Mouse (Mus musculus) telencephalon, adult 2 months (tissue): ENCODE results near the gene Klhl30.
A peak's percentile ranks its signal among the peaks of the same experiment; 100 is the strongest.

Experiments
- DNase-seq: peaks from one replicate; pipeline ENCODE4 v3.0.0-alpha.2; 2011; ENCODE audit warnings: low read depth, low spot score

The Klhl30 gene

DNA sequence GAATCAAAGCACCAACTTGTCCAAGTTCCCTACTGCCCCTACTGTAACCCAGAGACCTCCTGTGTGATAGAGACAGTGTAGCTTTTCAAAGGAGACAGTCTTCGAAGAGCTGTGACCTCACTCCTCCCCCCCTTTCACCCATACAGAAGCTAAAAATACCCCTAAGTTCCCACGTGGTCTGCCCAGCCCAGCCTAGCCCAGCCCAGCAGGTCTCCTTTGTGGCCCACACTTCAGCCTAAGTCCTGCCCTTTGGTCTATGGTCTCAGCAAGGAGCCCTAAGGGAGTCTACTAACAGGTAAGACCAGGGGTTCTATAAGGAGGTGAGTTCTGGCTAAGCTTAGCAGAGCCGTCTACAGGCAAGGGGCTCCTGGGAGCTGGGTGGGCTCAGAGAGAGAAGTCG, at the start of gene Klhl30:
Gene Klhl30, plus strand, starts transcription at position 176 of the 400 bp plus-strand sequence.
- no peak for DNase-seq

DNA sequence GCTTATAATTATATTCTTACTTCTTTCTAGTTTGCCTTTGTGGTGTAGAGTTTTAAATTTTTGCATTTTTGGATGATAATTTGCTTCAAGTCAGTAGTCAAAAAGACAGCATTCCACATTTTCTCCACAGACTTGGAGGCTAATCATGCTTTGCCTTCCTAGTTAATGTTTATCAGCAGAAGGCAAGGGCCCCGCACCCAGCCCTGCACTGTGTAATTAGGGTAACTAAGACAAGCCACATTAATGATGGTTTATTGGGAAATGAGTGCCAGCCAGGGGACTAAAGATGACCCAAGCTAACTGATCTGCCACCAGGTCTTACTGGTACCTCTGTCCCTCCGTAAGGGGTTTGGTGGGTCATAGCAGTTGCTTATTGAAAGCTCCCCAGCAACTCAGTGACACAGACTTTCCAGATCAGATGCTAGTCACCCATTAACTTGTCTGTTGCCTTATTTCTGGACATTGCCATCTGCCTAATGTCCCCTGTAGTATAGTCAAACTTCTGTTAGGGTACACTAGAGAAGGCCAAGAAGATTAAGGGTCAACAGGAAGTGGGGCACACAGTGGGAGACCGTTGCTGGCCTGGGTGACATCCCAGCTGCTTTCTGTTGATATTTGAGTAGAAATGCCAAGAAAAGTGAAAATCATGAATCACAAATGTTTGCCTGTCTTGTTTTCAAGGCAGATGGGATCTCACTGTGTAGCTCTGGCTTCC, 49.5 kb upstream of the Klhl30 start:
- no peak for DNase-seq

DNA sequence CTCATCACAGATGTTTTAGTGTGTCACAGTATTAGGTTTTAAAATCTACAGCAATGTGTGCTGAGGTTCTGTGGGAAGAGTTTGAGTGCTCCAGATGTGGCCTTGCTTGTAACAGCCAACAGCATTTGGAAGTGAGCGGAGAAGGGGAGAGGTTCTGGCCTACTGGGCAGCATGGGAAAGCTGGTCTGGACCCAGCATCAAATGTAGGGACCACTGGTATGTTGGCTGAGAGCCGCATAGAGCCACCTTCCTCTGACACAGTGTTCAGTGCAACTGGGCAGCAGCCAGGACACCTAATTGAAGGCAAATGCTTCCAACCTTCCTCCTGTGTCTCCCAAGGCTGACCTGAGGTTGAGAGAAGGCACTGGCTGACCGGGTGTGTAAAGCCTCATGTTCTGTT, 48.8 kb upstream of the Klhl30 start:
- DNase-seq = no peak

DNA sequence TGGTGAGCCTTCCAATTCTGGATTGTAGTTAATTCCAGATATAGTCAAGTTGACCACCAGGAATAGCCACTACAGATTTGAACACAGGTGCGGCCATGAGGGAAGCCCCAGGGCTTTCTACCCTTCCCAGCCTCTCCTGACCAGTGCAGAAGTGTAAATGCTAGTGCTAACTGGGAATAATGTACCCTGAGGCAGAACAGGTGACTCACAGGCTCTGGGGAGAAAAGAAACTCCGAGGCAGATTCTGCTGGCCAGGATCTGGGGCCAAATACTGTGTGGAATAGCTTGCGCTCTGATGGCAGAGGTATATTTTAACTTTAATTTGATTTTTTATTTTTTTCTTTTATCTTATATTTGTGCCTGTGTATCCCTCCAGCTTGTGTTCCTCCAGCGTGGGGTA, 46.2 kb upstream of the Klhl30 start:
- no peak for DNase-seq

DNA sequence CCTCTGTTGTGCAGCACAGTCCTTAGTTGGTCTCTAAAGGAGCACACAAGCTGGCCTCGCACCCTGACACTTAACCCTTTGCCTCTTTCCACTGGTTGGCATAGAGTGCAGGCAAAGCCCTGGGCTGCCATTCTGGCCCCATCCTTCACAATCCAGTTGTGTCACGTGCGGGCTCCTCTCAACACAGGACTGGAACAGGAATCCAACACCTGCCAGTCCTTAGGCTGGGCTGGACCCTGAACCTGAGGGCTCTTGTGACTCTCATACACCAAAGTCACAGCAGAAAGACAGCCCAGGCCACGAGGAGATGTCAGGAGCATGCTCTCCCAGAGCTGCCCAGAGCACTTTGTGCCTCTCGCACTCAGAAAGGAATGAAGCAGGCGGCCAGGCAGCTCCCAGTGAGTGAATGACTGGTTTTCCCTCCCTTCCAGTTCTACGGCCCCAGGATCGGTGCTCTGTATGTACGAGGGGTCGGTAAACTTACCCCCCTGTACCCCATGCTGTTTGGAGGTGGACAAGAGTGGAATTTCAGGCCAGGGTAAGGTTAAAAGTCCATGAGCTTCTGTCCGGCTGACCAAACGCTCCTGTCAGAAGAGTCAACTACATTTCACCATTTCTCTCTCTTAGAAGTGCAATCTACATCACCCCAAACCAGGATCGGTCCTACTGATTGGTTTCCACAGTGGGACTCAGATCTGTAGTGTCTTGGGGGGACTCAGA, 41.3 kb upstream of the Klhl30 start:
- no peak for DNase-seq

DNA sequence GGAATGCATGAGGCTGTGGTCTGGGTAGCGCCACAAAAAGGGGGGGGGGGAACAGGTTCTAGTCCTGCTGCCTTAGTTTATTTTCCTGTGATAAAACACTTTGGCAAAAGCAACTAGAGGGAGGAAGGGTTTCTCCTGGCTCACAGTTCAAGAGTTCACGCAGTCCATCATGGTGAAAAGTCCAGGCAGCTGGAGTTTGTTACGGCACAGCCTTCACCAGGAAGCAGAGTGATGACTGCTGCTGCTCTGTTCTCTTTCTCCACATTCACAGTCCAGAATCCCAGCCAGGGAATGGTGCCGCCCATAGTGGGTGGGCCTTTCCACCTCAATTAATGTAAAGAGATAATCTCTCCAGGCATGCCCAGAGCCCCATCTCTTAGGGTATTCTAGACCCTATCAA, 38.5 kb upstream of the Klhl30 start:
- no peak for DNase-seq

DNA sequence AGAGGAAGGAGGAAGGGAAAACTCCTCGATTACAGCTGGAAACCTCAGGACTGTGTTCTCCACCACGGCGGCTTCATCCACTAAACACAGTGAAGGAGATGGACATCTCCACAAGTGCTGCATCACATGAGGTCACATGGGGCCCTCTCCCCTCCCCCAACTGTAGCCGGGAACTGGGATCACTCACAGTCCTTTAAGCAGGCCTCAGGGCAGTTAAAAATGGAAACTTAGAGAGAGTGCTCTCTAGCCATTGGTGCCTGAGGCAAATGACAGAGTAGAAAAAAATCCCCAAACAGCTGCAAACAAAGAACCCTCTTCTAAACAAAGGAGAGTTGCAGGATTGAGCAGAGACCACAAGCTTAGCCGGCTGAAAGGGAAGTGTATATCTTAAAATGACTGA, 37.6 kb upstream of the Klhl30 start:
- DNase-seq = no peak

DNA sequence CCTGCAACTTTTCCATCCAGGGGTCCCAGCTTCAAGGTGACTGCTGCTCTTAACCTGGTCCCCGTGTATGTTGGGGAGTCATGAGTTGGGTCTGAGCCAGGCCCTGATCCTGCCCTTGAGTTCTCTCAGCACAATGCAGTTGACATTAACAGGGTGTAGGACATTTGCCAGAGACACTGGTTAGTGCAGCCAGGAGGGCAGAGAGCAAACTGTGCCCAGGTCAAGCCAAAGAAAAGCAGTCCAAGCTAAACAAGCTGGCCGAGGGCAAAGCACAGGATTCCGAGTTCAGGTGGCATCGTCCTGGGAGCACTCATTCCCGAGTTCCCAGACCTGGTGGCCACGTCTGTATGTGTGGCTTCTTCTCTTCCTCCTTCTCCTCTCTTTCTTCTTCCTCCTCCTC, 33.2 kb upstream of the Klhl30 start:
- DNase-seq = no peak

DNA sequence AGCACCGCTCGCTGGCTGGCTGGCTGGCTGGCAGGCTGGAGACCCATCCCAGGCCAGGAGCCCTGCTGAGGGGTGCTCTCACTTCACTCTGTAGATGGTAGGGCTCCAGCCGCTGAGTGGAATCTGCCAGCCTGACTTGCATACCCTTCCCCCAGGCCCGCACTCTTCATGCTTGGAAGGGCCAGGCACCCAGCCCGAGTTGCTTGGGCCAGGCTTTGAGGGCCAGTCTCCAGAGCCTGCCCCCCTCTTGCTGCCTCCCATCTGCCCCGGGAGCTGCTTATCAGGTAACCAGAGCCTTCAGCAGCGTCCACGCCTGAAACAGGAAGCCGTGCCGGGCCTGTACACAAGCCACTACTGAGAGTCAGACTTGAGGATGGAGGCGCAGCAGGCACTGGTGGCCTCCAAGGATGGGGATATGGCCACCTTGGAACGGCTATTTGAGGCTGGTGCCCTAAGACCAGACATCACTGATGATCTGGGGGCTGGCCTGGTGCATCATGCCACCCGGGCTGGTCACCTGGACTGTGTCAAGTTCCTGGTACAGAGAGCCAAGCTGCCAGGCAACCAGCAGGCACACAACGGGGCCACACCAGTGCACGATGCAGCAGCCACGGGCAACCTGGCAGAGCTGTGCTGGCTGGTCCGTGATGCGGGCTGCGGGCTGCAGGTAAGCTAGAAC, 28.9 kb upstream of the Klhl30 start, which contains the start of gene Espnl:
Gene Espnl, plus strand, starts transcription at position 316 of the 679 bp plus-strand sequence.
- DNase-seq = no peak

DNA sequence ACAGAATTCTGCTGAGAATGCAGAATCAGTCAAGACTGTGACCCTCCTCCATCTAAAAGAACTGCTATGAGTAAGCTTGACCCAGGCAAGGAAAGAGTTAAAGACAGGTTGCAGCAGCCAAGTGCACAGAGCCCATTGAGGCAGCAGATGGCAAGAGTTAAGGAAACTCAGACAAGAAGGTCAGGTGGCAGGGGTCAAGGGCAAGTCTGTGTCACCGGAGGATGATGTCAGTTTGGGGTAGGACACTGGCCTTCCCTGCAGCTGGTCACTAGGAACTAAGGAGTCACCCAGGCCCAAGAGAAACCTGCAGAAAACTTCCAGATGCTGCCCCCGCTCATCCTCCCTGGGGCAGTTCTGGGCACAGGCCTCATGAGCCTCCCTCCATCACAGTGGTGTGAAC, 26.2 kb upstream of the Klhl30 start:
- no peak for DNase-seq

DNA sequence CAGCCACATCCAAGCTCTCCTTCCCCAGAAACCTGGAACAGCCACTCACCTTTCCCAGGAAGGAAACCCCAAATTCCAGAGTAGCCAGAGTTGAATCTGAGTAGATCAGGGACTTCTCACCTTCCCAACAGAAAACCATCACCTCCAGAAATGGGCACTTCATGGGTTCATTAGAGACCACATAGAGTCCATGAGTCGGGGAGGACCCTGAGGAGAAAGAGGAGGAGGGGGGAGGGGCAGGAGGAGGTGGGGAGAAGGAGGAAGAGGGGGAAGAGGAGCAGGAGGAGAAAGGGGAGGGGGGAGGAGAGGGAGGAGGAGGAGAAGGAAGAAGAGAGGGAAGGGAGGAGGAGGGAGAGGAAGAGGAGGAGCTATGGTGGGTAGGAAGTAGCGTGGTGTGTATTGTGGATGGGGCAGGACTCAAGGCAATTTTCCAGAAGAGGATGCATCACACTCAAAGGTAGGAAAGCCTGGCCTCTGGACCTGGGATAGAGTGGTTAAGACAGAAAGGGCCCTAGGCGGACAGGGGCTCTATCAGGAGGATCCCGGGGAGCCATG, 25.3 kb upstream of the Klhl30 start:
- no peak for DNase-seq

DNA sequence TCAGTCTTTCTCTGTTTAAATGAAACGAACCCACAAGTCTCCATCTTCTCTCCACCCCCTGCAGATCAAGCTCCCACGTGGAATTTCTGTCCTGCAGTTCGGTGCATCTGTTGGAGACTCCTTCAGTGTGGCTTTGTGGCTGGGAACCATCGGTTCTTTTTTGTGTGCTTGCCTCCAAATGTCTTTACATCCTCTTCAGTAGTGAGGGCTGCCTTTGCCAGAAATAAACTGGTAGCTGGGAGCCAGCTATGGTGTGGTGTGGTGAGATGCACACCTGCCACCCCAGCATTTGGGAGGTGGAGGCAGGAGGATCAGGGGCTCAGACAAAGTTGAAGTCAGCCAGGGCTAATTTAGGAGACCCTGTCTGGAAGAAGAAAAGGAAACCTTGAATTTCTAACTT, 18.7 kb upstream of the Klhl30 start:
- peak; percentile 78 for DNase-seq

DNA sequence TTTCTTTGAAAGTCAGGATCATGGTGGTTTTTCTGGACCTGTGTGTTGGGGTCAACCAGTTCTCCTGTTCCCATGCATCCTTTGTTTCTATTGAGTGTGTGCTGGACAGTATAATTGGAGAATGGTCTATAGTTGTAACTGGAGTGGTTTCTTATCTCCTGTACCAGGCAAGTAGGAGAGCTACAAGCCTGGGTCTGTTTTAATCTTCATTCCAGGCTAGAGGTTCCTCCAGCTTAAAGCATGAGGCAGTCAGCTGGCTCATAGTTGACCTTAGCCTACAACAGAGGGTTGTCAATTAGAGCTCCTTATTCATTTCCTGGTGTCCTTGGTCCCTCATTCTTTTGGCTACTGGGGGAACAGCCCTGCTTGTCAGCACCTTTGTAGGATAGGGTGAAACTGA, 17.2 kb upstream of the Klhl30 start:
- no peak for DNase-seq

DNA sequence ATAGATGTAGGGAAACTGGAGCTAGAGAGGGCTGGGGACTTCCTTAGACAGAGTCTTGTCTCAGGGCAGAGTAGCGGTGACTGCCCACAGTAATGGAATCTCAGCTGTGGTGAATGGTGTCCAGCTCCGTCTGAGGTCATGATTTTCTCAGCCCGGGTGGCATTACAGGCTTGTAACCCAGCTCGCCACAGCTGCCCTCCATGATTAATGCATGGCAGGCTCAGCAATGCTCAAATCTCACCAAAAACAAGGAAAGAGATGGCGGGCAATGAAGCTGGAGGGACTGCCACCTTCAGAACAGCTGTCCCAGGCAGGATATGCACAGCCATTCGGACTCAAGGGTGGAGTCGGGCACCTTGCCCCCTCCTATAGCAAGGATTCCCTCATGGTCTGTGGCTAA, 13.5 kb upstream of the Klhl30 start:
- no peak for DNase-seq

DNA sequence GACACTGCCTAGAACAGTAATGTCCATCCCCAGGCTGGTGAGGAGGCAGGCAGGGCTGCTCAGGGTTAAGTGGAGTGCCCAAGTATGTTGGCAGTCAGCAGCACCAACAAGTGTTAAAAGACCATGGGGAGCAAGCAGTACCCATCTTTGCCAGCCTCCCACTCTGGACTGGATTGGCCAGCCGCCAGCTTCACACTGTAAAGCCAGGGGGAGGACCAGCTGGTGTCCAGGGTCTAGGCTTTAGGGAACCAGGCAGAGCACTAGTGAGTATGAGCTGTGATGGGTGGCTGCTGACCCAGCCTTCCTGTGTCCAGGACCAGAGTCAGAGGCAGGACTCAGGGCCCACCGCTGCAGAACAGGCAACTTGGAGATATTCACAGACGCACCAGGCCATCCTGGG, 6.8 kb upstream of the Klhl30 start:
- no peak for DNase-seq

DNA sequence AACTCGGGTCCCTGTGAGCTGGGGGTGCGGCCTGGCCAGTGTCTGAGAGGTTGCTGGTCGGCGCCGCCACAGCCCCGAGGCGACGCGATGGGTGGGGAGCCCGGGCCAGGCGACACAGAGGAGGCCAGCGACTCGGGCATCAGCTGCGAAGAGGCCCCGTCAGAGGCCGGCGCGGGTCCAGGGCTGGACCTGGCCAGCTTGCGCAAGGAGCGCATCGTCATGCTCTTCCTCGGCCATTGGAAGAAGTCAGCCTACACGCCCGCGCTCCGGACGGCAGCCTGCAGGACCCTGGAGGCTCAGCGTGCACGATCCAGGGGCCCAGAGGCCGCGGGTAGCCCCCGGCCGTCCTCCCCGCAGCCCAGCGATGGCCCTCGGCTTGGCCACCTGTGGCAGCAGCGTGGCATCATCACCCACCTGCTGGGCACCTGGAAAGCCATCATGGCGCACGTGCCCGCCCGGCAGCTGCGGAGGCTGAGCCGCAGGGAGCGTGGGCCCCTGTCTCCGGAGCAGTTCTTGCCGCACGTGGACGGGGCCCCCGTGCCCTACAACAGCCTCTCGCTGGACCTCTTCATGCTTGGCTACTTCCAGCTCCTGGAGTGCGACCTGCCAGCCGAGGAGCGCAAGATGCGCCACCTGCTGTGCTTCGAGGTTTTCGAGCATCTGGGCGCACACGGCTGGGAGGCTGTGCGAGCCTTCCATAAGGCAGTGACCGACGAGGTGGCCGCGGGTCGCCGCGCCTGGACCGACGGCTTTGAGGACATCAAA, 5.7 kb upstream of the Klhl30 start:
- DNase-seq = no peak

DNA sequence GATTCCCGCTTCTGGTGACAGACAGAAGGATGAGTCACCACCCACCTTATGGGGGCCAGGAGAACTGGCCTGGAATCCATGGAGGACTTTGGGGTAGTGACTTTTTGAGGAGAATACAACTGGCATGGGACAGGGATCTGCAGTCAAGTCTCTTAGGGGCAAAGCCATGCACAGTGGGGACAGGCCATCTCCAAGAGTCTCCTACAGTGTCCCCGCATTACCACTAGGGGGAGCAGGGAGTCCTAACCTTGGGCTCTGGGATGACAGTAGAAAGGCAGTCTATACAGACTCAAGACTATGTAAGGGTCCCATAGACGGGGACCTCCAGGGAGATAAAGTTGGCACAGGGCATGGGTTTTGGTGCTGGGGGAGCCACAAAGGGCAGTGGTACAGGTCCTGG, 3.9 kb upstream of the Klhl30 start:
- DNase-seq = peak; percentile 15

DNA sequence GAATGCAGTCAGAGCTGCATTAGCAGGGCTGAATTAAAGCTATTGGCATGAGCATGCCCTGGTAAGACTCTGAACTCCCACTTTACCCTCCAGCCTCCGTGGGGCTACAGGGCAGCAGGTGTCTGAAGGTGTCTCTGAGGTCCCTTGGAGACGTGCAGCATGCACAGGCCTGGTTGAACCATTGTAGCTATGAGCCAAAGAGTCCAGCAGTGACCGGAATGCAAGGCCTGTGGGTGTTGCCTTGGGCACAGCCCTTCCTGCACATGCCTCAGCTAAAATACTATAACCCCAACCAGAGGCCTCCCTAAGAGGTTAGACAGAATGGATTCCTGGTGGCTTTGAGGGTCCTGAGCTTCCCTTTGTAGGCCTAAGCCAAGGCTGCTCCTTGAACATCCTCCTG, 433 bp downstream of the Klhl30 start:
- no peak for DNase-seq

DNA sequence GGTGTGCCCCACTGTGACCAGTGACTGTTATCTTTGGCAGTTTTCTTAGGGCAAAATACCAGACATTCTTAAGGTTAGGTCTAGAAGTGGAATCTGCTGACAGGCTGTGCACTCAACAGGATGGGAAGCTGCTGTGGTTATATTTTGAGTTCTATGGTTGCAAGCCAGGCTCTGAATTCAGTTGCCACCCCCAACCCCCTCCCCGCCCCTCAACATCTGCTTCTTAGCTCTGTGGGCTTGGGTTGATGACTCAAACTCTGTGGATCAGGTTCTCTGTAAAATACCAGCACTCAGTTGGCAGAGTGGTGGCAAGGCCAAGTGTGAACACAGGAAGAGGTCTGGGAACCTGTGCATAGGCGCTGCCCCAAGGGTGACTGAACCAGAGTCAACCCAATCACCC, 1.5 kb downstream of the Klhl30 start:
- DNase-seq = peak; percentile 49

DNA sequence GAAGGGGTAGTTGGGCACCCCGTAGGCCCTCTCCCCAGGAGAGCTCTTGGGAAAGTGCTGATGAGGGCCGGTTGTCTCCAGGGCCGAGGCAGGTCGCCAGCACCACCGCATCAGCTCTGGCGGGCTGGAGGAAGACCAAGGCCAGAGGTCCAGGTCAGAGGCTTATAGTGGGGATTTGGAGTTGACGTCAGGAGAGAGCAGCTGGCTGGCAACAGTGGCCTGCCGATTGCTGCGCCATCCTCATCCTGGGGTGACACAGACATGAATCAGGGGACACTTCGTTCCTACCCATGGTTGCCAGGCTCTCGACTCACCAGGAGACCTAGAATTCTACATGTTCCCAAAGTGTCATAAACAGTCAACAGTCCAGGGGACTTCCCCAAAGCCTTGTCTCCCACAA, 5.3 kb downstream of the Klhl30 start:
- no peak for DNase-seq

DNA sequence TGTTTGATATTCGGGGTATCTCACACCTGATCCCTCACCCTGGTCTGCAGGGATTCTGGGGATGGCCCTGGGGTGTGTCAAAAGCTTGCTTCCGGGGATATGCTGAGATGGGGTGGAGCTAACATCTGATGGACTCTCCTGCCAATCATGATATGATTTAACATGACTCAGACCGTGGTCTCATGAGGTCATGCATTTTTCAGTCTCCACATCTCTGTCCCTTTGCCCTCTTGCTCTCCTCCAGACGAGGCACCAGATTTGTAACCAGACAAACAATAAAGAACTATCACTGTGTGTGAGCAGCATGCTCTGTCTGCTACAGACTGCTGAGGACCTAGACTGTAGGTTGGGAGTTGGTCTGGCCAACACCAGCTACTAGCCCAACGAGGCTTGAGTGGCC, 11.3 kb downstream of the Klhl30 start:
- DNase-seq = no peak
